In genomic region chr15:103362950-103363349, GRCm38 (mm10) we compare ENCODE assay signal across 25 mouse cellular contexts. TPM values are rescaled to one million over a fixed set of nuclear protein-coding genes. Genes with fewer than 3 reads are reported as not detected.
DNase-seq lines count a peak whose midpoint lies in the region; ATAC-seq and TF ChIP-seq lines count a peak whose summit lies in the region.
"Had no signal": no experiment of that assay in that cellular context is flagged by ENCODE, and none has a peak within 500 bp of the region (broad histone marks: within the 10 kb centered on the region; RNA-seq: fewer than 3 reads in every experiment).

No protein-coding gene starts in this region.

- H3K36me3 ChIP-seq in heart, embryonic 10.5 days, result peaks cover 33% of the 10 kb centered on the region
- no peaks in the 10 kb centered on the region for H3K36me3 ChIP-seq in liver, adult 2 months (ENCODE audit: control insufficient read depth, insufficient read depth, low read length)
- no peaks in the 10 kb centered on the region for H3K36me3 ChIP-seq in liver, postnatal 0 days (replicated peaks; ENCODE audit: insufficient read depth, low read length)
- H3K36me3 ChIP-seq: limb, embryonic 15.5 days; midbrain, embryonic 12.5 days had no signal

- no peaks in the 10 kb centered on the region for H3K9me3 ChIP-seq in heart, embryonic 10.5 days
- no peaks in the 10 kb centered on the region for H3K9me3 ChIP-seq in liver, postnatal 0 days (ENCODE audit: low read length)
- H3K9me3 ChIP-seq: limb, embryonic 15.5 days; midbrain, embryonic 12.5 days had no signal

- peak; percentile 58 for ATAC-seq in liver, postnatal 0 days
- ATAC-seq: forebrain, postnatal 0 days; Patski had no signal

- H3K4me2 ChIP-seq in liver, postnatal 0 days (ENCODE audit: low read depth, low read length), result peak overlapping the region; percentile 45; the same call in 1 of the 2 replicates
- H3K4me2 ChIP-seq: hindbrain, embryonic 14.5 days; limb, embryonic 15.5 days; midbrain, embryonic 12.5 days had no signal

- TF ChIP-seq EP300 in liver, postnatal 0 days (IDR thresholded peaks at IDR 0.05; ENCODE audit: low read depth), result 0 out of 2 replicates have a peak, but pooled peaks have one; percentile 3

- H3K4me1 ChIP-seq in heart, embryonic 10.5 days, result peaks cover 76% of the 10 kb centered on the region
- H3K4me1 ChIP-seq in liver, adult 2 months (ENCODE audit: control insufficient read depth, insufficient read depth, low read length), result peaks cover 43% of the 10 kb centered on the region
- H3K4me1 ChIP-seq in liver, postnatal 0 days (ENCODE audit: insufficient read depth), result peaks cover 62% of the 10 kb centered on the region

- WGBS in heart, embryonic 10.5 days, result 83% methylated on average over 3 of the region's 3 CpGs
- 19% methylated on average over 3 of the region's 3 CpGs for WGBS in liver, adult 2 months
- 36% methylated on average over 3 of the region's 3 CpGs for WGBS in liver, postnatal 0 days (ENCODE audit: insufficient replicate concordance)

- H3K79me2 ChIP-seq in liver, adult 2 months (ENCODE audit: control insufficient read depth, insufficient read depth, low read length), result peaks cover 18% of the 10 kb centered on the region

- no peaks in the 10 kb centered on the region for H3K27me3 ChIP-seq in heart, embryonic 10.5 days (ENCODE audit: insufficient read depth, poor library complexity, severe bottlenecking)
- H3K27me3 ChIP-seq in liver, adult 2 months (ENCODE audit: control insufficient read depth, insufficient read depth, low read length), result no peaks in the 10 kb centered on the region
- H3K27me3 ChIP-seq in liver, postnatal 0 days (ENCODE audit: insufficient read depth, low read length), result no peaks in the 10 kb centered on the region
- H3K27me3 ChIP-seq: limb, embryonic 15.5 days; Patski had no signal

- no peak for TF ChIP-seq CTCF in liver, adult 2 months (IDR thresholded peaks at IDR 0.05; ENCODE audit: low read depth, low read length)
- no peak for TF ChIP-seq CTCF in liver, postnatal 0 days (IDR thresholded peaks at IDR 0.05; ENCODE audit: low read depth)

- intact Hi-C loops in heart, postnatal 36 days (cut with DNase I), result no loop called here

- H3K27ac ChIP-seq in heart, embryonic 10.5 days, result 0 out of 2 replicates have a peak overlapping the region, but pooled peaks have one; percentile 10
- H3K27ac ChIP-seq in liver, adult 2 months (replicated peaks; ENCODE audit: insufficient read depth, low read depth, low read length), result peak overlapping the region; percentile 40
- H3K27ac ChIP-seq in liver, postnatal 0 days (ENCODE audit: low read depth), result peak overlapping the region; percentile 55
- H3K27ac ChIP-seq: hindbrain, embryonic 14.5 days; kidney, postnatal 0 days; limb, embryonic 15.5 days; midbrain, embryonic 12.5 days; stomach, postnatal 0 days had no signal

- TF ChIP-seq POLR2A in liver, adult 2 months (IDR thresholded peaks at IDR 0.05; ENCODE audit: extremely low read depth, insufficient read depth, low read length), result no peak

- DNase-seq in heart, embryonic 10.5 days (ENCODE audit: low spot score), result no peak
- DNase-seq in heart, postnatal 36 days, result no peak
- DNase-seq in liver, adult 2 months (ENCODE audit: extremely low read depth, low read depth, low spot score), result peak; percentile 93
- no peak for DNase-seq in liver
- no peak for DNase-seq in liver, postnatal 0 days
- no peak for DNase-seq in right cerebral cortex, postnatal 4 days
- DNase-seq in embryo, embryonic 9.5 days (ENCODE audit: extremely low spot score), result no peak
- DNase-seq: adrenal gland, adult 8-10 months; cerebellum, adult 11-12 months; cerebellum, postnatal 10 days; forebrain, postnatal 0 days; gastrocnemius, postnatal 36 days; kidney, adult 2 months; left cerebral cortex, postnatal 4 days; lung, postnatal 14 days; thymus, adult 2 months had no signal

- H3K4me3 ChIP-seq in heart, embryonic 10.5 days, result no peak overlapping the region
- no peak overlapping the region for H3K4me3 ChIP-seq in liver, adult 2 months (ENCODE audit: insufficient read depth, low read depth, low read length)
- H3K4me3 ChIP-seq in liver, postnatal 0 days (ENCODE audit: low read depth, low read length), result no peak overlapping the region
- H3K4me3 ChIP-seq: limb, embryonic 15.5 days; midbrain, embryonic 12.5 days had no signal

- H3K9ac ChIP-seq in liver, adult 2 months (ENCODE audit: low read depth, low read length), result no peak overlapping the region
- H3K9ac ChIP-seq in liver, postnatal 0 days (replicated peaks), result no peak overlapping the region; the same call in 1 of the 2 replicates
- H3K9ac ChIP-seq: forebrain, postnatal 0 days; hindbrain, embryonic 14.5 days; limb, embryonic 15.5 days; midbrain, embryonic 12.5 days had no signal

RNA-seq across cellular contexts. Expression of gene Itga5, which starts 3.6 kb away (rescaled TPM):
- 60.6 and 98.7 TPM in 2 replicates for polyA plus RNA-seq in heart, embryonic 10.5 days (2016; fragmentation: Nextera tagmentation; extraction: Ambion mirVana)
- total RNA-seq in heart, postnatal 36 days (2021), result 10 to 100 TPM; 46.1 to 47.1 TPM
- total RNA-seq in liver, adult 2 months (2014; rRNA removed), result 3.0 and 5.4 TPM in 2 replicates
- polyA plus RNA-seq in liver, adult 2 months (2012; rRNA removed), result 18.0 and 28.1 TPM in 2 replicates
- 15.6 and 16.0 TPM in 2 replicates for polyA plus RNA-seq in liver, postnatal 0 days (2015; fragmentation: Nextera tagmentation; extraction: Ambion mirVana)

RNA-seq across cellular contexts. Expression of gene Zfp385a, which starts 23.1 kb away (rescaled TPM):
- 8.9 and 15.8 TPM in 2 replicates for polyA plus RNA-seq in heart, embryonic 10.5 days (2016; fragmentation: Nextera tagmentation; extraction: Ambion mirVana)
- total RNA-seq in heart, postnatal 36 days (2021), result 10 to 100 TPM; 12.9 to 13.0 TPM
- 0.92 and 2.1 TPM in 2 replicates for total RNA-seq in liver, adult 2 months (2014; rRNA removed)
- polyA plus RNA-seq in liver, adult 2 months (2012; rRNA removed), result 14.9 and 17.1 TPM in 2 replicates
- polyA plus RNA-seq in liver, postnatal 0 days (2015; fragmentation: Nextera tagmentation; extraction: Ambion mirVana), result 10.1 TPM in 2 replicates

RNA-seq across cellular contexts. Expression of gene Gpr84, which starts 52.5 kb away (rescaled TPM):
- polyA plus RNA-seq in heart, embryonic 10.5 days (2016; fragmentation: Nextera tagmentation; extraction: Ambion mirVana), result 0.35 TPM in 1 of 2 replicates, not detected in the other
- total RNA-seq in heart, postnatal 36 days (2021), result not detected
- 0.07 and 0.09 TPM in 2 replicates for total RNA-seq in liver, adult 2 months (2014; rRNA removed)
- 0.12 and 0.19 TPM in 2 replicates for polyA plus RNA-seq in liver, adult 2 months (2012; rRNA removed)
- polyA plus RNA-seq in liver, postnatal 0 days (2015; fragmentation: Nextera tagmentation; extraction: Ambion mirVana), result 1.1 and 1.8 TPM in 2 replicates
- total RNA-seq: adrenal gland, adult 8-10 months; gastrocnemius, postnatal 36 days; neutrophil, adult 5-6 weeks had no signal
- polyA plus RNA-seq: embryonic facial prominence, embryonic 11.5 days; forebrain, embryonic 11.5 days; Patski had no signal
